In genomic region chr5:76079204-76080025, GRCm38 (mm10) we compare ENCODE assay signal across 9 mouse cellular contexts.
DNase-seq lines count a peak whose midpoint lies in the region; ATAC-seq and TF ChIP-seq lines count a peak whose summit lies in the region.
"Had no signal": no experiment of that assay in that cellular context is flagged by ENCODE, and none has a peak within 500 bp of the region (broad histone marks: within the 10 kb centered on the region; RNA-seq: fewer than 3 reads in every experiment).

No protein-coding gene starts in this region.

- 72% methylated on average over 11 of the region's 11 CpGs for WGBS in limb, embryonic 14.5 days
- WGBS in limb, embryonic 10.5 days: 76% methylated on average over 11 of the region's 11 CpGs
- WGBS in liver, embryonic 14.5 days (ENCODE audit: insufficient replicate concordance): 31% methylated on average over 11 of the region's 11 CpGs
- 60% methylated on average over 11 of the region's 11 CpGs for WGBS in stomach, embryonic 16.5 days

- TF ChIP-seq CTCF in liver, embryonic 14.5 days (IDR thresholded peaks at IDR 0.05; ENCODE audit: low read depth): no peak

- H3K4me1 ChIP-seq in limb, embryonic 14.5 days (ENCODE audit: control insufficient read depth, insufficient read depth, low read length): no peaks in the 10 kb centered on the region; the same call in 1 of the 2 replicates
- H3K4me1 ChIP-seq in limb, embryonic 10.5 days: peaks cover 8% of the 10 kb centered on the region
- peaks cover 0 to 3% of the 10 kb centered on the region in 2 experiments; a peak in 1 of 4 replicates for H3K4me1 ChIP-seq in liver, embryonic 14.5 days (replicated peaks; ENCODE audit: control insufficient read depth in 2 of 2, insufficient read depth in 2 of 2, low read length in 1 of 2)
- H3K4me1 ChIP-seq in stomach, embryonic 16.5 days (ENCODE audit: control insufficient read depth, insufficient read depth, low read length): peaks cover 2% of the 10 kb centered on the region; the same call in 1 of the 2 replicates

- peak; percentile 17 for DNase-seq in limb, embryonic 14.5 days (ENCODE audit: low spot score)
- no peak for DNase-seq in limb, embryonic 10.5 days (ENCODE audit: low spot score)
- peak; percentile 48 for DNase-seq in heart, postnatal 4 days
- peak in 1 of 3 experiments; percentile 14 for DNase-seq in liver, embryonic 14.5 days (ENCODE audit: low read depth in 3 of 3, low spot score in 3 of 3)
- no peak for DNase-seq in urinary bladder, postnatal 10 days (ENCODE audit: low spot score)
- DNase-seq in gastrocnemius, adult 8-10 months (ENCODE audit: low spot score in 2 of 2): no peak
- DNase-seq in cerebellum, adult 18-20 months: no peak
- DNase-seq: cerebellum, adult 8-10 months had no signal

- H3K9ac ChIP-seq in limb, embryonic 14.5 days (ENCODE audit: low read depth, low read length, severe bottlenecking): no peak overlapping the region
- no peak overlapping the region for H3K9ac ChIP-seq in liver, embryonic 14.5 days (replicated peaks)
- no peak overlapping the region for H3K9ac ChIP-seq in stomach, embryonic 16.5 days (ENCODE audit: low read length)

- no peak overlapping the region for H3K27ac ChIP-seq in limb, embryonic 14.5 days (replicated peaks; ENCODE audit: low read depth, low read length)
- no peak overlapping the region for H3K27ac ChIP-seq in limb, embryonic 10.5 days
- H3K27ac ChIP-seq in liver, embryonic 14.5 days: no peak overlapping the region
- H3K27ac ChIP-seq in stomach, embryonic 16.5 days (ENCODE audit: low read length): peak overlapping the region; percentile 8; the same call in 1 of the 2 replicates

- no peak overlapping the region for H3K4me3 ChIP-seq in limb, embryonic 14.5 days (replicated peaks; ENCODE audit: low read length)
- no peak overlapping the region for H3K4me3 ChIP-seq in limb, embryonic 10.5 days
- H3K4me3 ChIP-seq in liver, embryonic 14.5 days (ENCODE audit: insufficient read depth in 1 of 2, low read depth in 2 of 2, low read length in 2 of 2): no peak overlapping the region
- H3K4me3 ChIP-seq in stomach, embryonic 16.5 days (replicated peaks; ENCODE audit: low read length): no peak overlapping the region

- H3K9me3 ChIP-seq in limb, embryonic 14.5 days (ENCODE audit: control insufficient read depth, low read length): no peaks in the 10 kb centered on the region
- H3K9me3 ChIP-seq in limb, embryonic 10.5 days (replicated peaks): no peaks in the 10 kb centered on the region
- H3K9me3 ChIP-seq in liver, embryonic 14.5 days (ENCODE audit: control insufficient read depth, low read length): no peaks in the 10 kb centered on the region
- H3K9me3 ChIP-seq in stomach, embryonic 16.5 days (replicated peaks; ENCODE audit: control insufficient read depth, low read length): no peaks in the 10 kb centered on the region

- H3K36me3 ChIP-seq in limb, embryonic 14.5 days (ENCODE audit: control insufficient read depth, insufficient read depth, low read length): no peaks in the 10 kb centered on the region
- no peaks in the 10 kb centered on the region for H3K36me3 ChIP-seq in limb, embryonic 10.5 days
- no peaks in the 10 kb centered on the region for H3K36me3 ChIP-seq in liver, embryonic 14.5 days (replicated peaks; ENCODE audit: control insufficient read depth, insufficient read depth, low read depth)
- no peaks in the 10 kb centered on the region for H3K36me3 ChIP-seq in stomach, embryonic 16.5 days (ENCODE audit: control insufficient read depth, insufficient read depth, low read length)

- no peak for TF ChIP-seq POLR2A in limb, embryonic 14.5 days (IDR thresholded peaks at IDR 0.05; ENCODE audit: borderline replicate concordance, extremely low read depth, insufficient read depth, insufficient read length)

- no peak overlapping the region for H3K4me2 ChIP-seq in limb, embryonic 14.5 days (replicated peaks; ENCODE audit: low read depth, low read length, severe bottlenecking)
- H3K4me2 ChIP-seq in liver, embryonic 14.5 days (ENCODE audit: low read depth): no peak overlapping the region
- no peak overlapping the region for H3K4me2 ChIP-seq in stomach, embryonic 16.5 days (ENCODE audit: low read depth, low read length)

- ATAC-seq in limb, embryonic 14.5 days (ENCODE audit: low FRiP score, low read depth): no peak
- ATAC-seq in liver, embryonic 14.5 days (ENCODE audit: insufficient read depth): peak; percentile 50; the same call in 1 of the 2 replicates
- no peak for ATAC-seq in stomach, embryonic 16.5 days (ENCODE audit: insufficient read depth, low FRiP score)

- no peak for TF ChIP-seq EP300 in liver, embryonic 14.5 days (IDR thresholded peaks at IDR 0.05; ENCODE audit: low read depth)

- no peaks in the 10 kb centered on the region for H3K27me3 ChIP-seq in limb, embryonic 14.5 days (ENCODE audit: control insufficient read depth, insufficient read depth, low read length)
- H3K27me3 ChIP-seq in limb, embryonic 10.5 days (ENCODE audit: low read depth, poor library complexity, severe bottlenecking): no peaks in the 10 kb centered on the region
- no peaks in the 10 kb centered on the region; the same call in 1 of the 2 replicates for H3K27me3 ChIP-seq in liver, embryonic 14.5 days (ENCODE audit: control insufficient read depth, insufficient read depth, low read length)
- H3K27me3 ChIP-seq in stomach, embryonic 16.5 days (ENCODE audit: control insufficient read depth, insufficient read depth, low read length): no peaks in the 10 kb centered on the region

Comparison
In these comparisons a context has a peak if more than half of its experiments do, and no peak if none do; other contexts are left out.
1. DNase-seq: peak in limb, embryonic 14.5 days (single experiment) and heart, postnatal 4 days (single experiment); none in limb, embryonic 10.5 days (single experiment), urinary bladder, postnatal 10 days (single experiment), gastrocnemius, adult 8-10 months (0 of 2) and cerebellum, adult 18-20 months (0 of 2).